Mouse (Mus musculus): Measurements from ENCODE around the gene Prdm8. TPM values are rescaled to one million over a fixed set of nuclear protein-coding genes. Genes with fewer than 3 reads are reported as not detected.

Gene Prdm8
- polyA plus RNA-seq, 1 experiment from 2014 or later, result 2.5 TPM

- Histone ChIP-seq H3K9me3 (no peaks in the 10 kb centered on the region), H3K9ac (no peak overlapping the region), H3K4me1 (replicated peaks) (peaks cover 28% of the 10 kb centered on the region), H3K27ac (no peak overlapping the region), H3K27me3 (peaks cover 89% of the 10 kb centered on the region), H3K36me3 (no peaks in the 10 kb centered on the region), H3K4me2 (no peak overlapping the region), H3K4me3 (no peak overlapping the region)
- ATAC-seq (ENCODE audit: low FRiP score), result no peak
Observed at GRCm38 (mm10) chr5:98173694-98174093, 6.7 kb downstream of the Prdm8 start.

- H3K4me1 ChIP-seq (replicated peaks), result peaks cover 42% of the 10 kb centered on the region
- H3K27ac ChIP-seq, result no peak overlapping the region
- peak overlapping the region; percentile 56 for H3K4me3 ChIP-seq
- no peaks in the 10 kb centered on the region for H3K36me3 ChIP-seq
- H3K9ac ChIP-seq, result no peak overlapping the region
- H3K27me3 ChIP-seq, result peaks cover 74% of the 10 kb centered on the region
- under 1% methylated on average over 12 of the region's 12 CpGs for WGBS
- ATAC-seq (ENCODE audit: low FRiP score), result no peak
- peak overlapping the region; percentile 79 for H3K4me2 ChIP-seq
- H3K9me3 ChIP-seq, result no peaks in the 10 kb centered on the region
Observed at GRCm38 (mm10) chr5:98179606-98180005, 12.6 kb downstream of the Prdm8 start.

GRCm38 (mm10) chr5:98180461-98180887 lies 13.5 kb downstream of the Prdm8 start:
- Histone ChIP-seq H3K27me3 (peaks cover 73% of the 10 kb centered on the region), H3K27ac (peak overlapping the region; percentile 89), H3K4me3 (peak overlapping the region; percentile 56), H3K36me3 (no peaks in the 10 kb centered on the region), H3K4me2 (peak overlapping the region; percentile 79), H3K4me1 (replicated peaks) (peaks cover 50% of the 10 kb centered on the region), H3K9me3 (no peaks in the 10 kb centered on the region), H3K9ac (peak overlapping the region; percentile 74)
- ATAC-seq (ENCODE audit: low FRiP score), result peak; percentile 71
- WGBS, result under 1% methylated on average over 19 of the region's 19 CpGs

- Histone ChIP-seq H3K4me3 (peak overlapping the region; percentile 56), H3K36me3 (no peaks in the 10 kb centered on the region), H3K4me1 (replicated peaks) (peaks cover 56% of the 10 kb centered on the region), H3K4me2 (peak overlapping the region; percentile 79), H3K27me3 (peaks cover 74% of the 10 kb centered on the region), H3K27ac (peak overlapping the region; percentile 89), H3K9ac (peak overlapping the region; percentile 74), H3K9me3 (no peaks in the 10 kb centered on the region)
- peak; percentile 40 for ATAC-seq (ENCODE audit: low FRiP score)
- under 1% methylated on average over 27 of the region's 27 CpGs for WGBS
Observed at GRCm38 (mm10) chr5:98180888-98181635, 14.1 kb downstream of the Prdm8 start.

- peak overlapping the region; percentile 79 for H3K4me2 ChIP-seq
- 2% methylated on average over 16 of the region's 16 CpGs for WGBS
- H3K4me1 ChIP-seq (replicated peaks), result peaks cover 63% of the 10 kb centered on the region
- H3K9me3 ChIP-seq, result no peaks in the 10 kb centered on the region
- no peak for ATAC-seq (ENCODE audit: low FRiP score)
- peak overlapping the region; percentile 56 for H3K4me3 ChIP-seq
- H3K27ac ChIP-seq, result peak overlapping the region; percentile 89
- H3K9ac ChIP-seq, result peak overlapping the region; percentile 74
- H3K27me3 ChIP-seq, result peaks cover 74% of the 10 kb centered on the region
- no peaks in the 10 kb centered on the region for H3K36me3 ChIP-seq
Observed at GRCm38 (mm10) chr5:98181686-98182602, 14.9 kb downstream of the Prdm8 start.

- WGBS, result under 1% methylated on average over 5 of the region's 5 CpGs
- H3K27ac ChIP-seq, result peak overlapping the region; percentile 58; the same call in 1 of the 2 replicates
- peak overlapping the region; percentile 56 for H3K4me3 ChIP-seq
- peaks cover 73% of the 10 kb centered on the region for H3K27me3 ChIP-seq
- H3K9me3 ChIP-seq, result no peaks in the 10 kb centered on the region
- H3K4me2 ChIP-seq, result peak overlapping the region; percentile 79
- peak overlapping the region; percentile 74 for H3K9ac ChIP-seq
- peaks cover 63% of the 10 kb centered on the region for H3K4me1 ChIP-seq (replicated peaks)
- no peak for ATAC-seq (ENCODE audit: low FRiP score)
- no peaks in the 10 kb centered on the region for H3K36me3 ChIP-seq
Observed at GRCm38 (mm10) chr5:98182603-98182920, 15.6 kb downstream of the Prdm8 start.

GRCm38 (mm10) chr5:98183031-98183595 lies 16.1 kb downstream of the Prdm8 start:
- Histone ChIP-seq H3K9ac (peak overlapping the region; percentile 74), H3K27me3 (peaks cover 74% of the 10 kb centered on the region), H3K4me3 (peak overlapping the region; percentile 56), H3K4me2 (peak overlapping the region; percentile 79), H3K9me3 (no peaks in the 10 kb centered on the region), H3K27ac (peak overlapping the region; percentile 58; the same call in 1 of the 2 replicates), H3K36me3 (no peaks in the 10 kb centered on the region), H3K4me1 (replicated peaks) (peaks cover 63% of the 10 kb centered on the region)
- ATAC-seq (ENCODE audit: low FRiP score), result no peak
- WGBS, result 3% methylated on average over 14 of the region's 14 CpGs

GRCm38 (mm10) chr5:98184281-98184910 lies 17.4 kb downstream of the Prdm8 start:
- Histone ChIP-seq H3K4me1 (replicated peaks) (peaks cover 66% of the 10 kb centered on the region), H3K4me2 (peak overlapping the region; percentile 79), H3K27me3 (peaks cover 76% of the 10 kb centered on the region), H3K9me3 (no peaks in the 10 kb centered on the region), H3K9ac (0 out of 2 replicates have a peak overlapping the region, but pooled peaks have one; percentile 31), H3K27ac (no peak overlapping the region), H3K4me3 (peak overlapping the region; percentile 56), H3K36me3 (no peaks in the 10 kb centered on the region)
- no peak for ATAC-seq (ENCODE audit: low FRiP score)
- 6% methylated on average over 17 of the region's 17 CpGs for WGBS

- peaks cover 64% of the 10 kb centered on the region for H3K4me1 ChIP-seq (replicated peaks)
- H3K27me3 ChIP-seq, result peaks cover 76% of the 10 kb centered on the region
- under 1% methylated on average over 85 of the region's 89 CpGs for WGBS
Observed at GRCm38 (mm10) chr5:98184971-98185805, 18.2 kb downstream of the Prdm8 start.

GRCm38 (mm10) chr5:98185806-98186751 lies 19.1 kb downstream of the Prdm8 start:
- WGBS, result under 1% methylated on average over 82 of the region's 106 CpGs
- H3K4me2 ChIP-seq, result peak overlapping the region; percentile 79
- peak overlapping the region; percentile 74 for H3K9ac ChIP-seq
- H3K27ac ChIP-seq, result peak overlapping the region; percentile 70
- H3K27me3 ChIP-seq, result peaks cover 81% of the 10 kb centered on the region
- H3K9me3 ChIP-seq, result no peaks in the 10 kb centered on the region
- peak; percentile 44 for ATAC-seq (ENCODE audit: low FRiP score)
- peak overlapping the region; percentile 56 for H3K4me3 ChIP-seq
- H3K36me3 ChIP-seq, result no peaks in the 10 kb centered on the region
- peaks cover 56% of the 10 kb centered on the region for H3K4me1 ChIP-seq (replicated peaks)

More at GRCm38 (mm10) chr5:98184971-98185805, 18.2 kb downstream of the Prdm8 start:
- peak; percentile 33 for ATAC-seq (ENCODE audit: low FRiP score)
- Histone ChIP-seq H3K4me3 (peak overlapping the region; percentile 56), H3K9ac (peak overlapping the region; percentile 74), H3K27ac (peak overlapping the region; percentile 70), H3K4me2 (peak overlapping the region; percentile 79), H3K36me3 (no peaks in the 10 kb centered on the region), H3K9me3 (no peaks in the 10 kb centered on the region)

Measured in hindbrain, embryonic 13.5 days (tissue).